Mouse (Mus musculus): Measurements from ENCODE around the gene R3hdm2. TPM values are rescaled to one million over a fixed set of nuclear protein-coding genes. Genes with fewer than 3 reads are reported as not detected.

R3hdm2 gene
- polyA plus RNA-seq, 1 experiment, result 63.4 TPM

DNA sequence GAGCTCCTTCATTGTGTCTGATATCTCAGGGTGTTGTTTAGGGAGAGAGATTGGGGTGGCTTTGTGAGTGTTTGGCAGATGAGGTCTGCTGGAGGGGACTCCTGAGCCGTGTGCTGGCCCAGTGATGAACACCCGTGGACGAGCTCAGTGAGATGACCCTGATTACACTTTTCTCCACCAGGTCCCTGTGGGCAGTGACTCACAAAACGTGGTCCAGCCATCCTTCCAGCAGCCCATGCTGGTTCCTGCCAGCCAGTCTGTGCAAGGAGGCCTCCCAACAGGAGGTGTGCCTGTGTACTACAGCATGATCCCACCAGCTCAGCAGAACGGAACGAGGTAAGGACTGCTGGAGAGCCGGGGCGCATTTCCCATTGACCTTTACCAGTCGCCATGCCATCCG is 105.1 kb downstream of the R3hdm2 start:
- Histone ChIP-seq H3K4me3 (no peak overlapping the region), H3ac (ENCODE audit: control insufficient read depth, insufficient read length) (no peak overlapping the region), H3K27me3 (ENCODE audit: control insufficient read depth, insufficient read depth, insufficient read length) (no peaks in the 10 kb centered on the region), H3K36me3 (ENCODE audit: control insufficient read depth, insufficient read depth) (peaks cover 43% of the 10 kb centered on the region), H3K4me2 (ENCODE audit: low read depth) (no peak overlapping the region), H3K79me2 (ENCODE audit: control insufficient read depth, insufficient read depth) (no peaks in the 10 kb centered on the region)
- no peak for TF ChIP-seq USF1 (IDR thresholded peaks at IDR 0.05; ENCODE audit: low read depth)
- TF ChIP-seq POLR2AphosphoS2 (IDR thresholded peaks at IDR 0.05; ENCODE audit: insufficient read length, low read depth), result no peak
- no peak for TF ChIP-seq CEBPB (IDR thresholded peaks at IDR 0.05; ENCODE audit: insufficient read depth, poor library complexity, severe bottlenecking)
- no peak for TF ChIP-seq POLR2A (IDR thresholded peaks at IDR 0.05; ENCODE audit: insufficient read length, low read depth)
- no peak for TF ChIP-seq MYOD1 (IDR thresholded peaks at IDR 0.05; ENCODE audit: control insufficient read depth in 1 of 3, insufficient read length in 2 of 3, low read depth in 2 of 3)
- TF ChIP-seq TCF3 (IDR thresholded peaks at IDR 0.05; ENCODE audit: insufficient read length, low read depth), result no peak
- TF ChIP-seq TCF12 (IDR thresholded peaks at IDR 0.05; ENCODE audit: insufficient read depth, poor library complexity, severe bottlenecking), result no peak
- TF ChIP-seq REST (IDR thresholded peaks at IDR 0.05; ENCODE audit: insufficient read depth, insufficient read length), result no peak
- TF ChIP-seq MAX (IDR thresholded peaks at IDR 0.05; ENCODE audit: low read depth), result no peak
- no peak for TF ChIP-seq SRF (IDR thresholded peaks at IDR 0.05; ENCODE audit: control insufficient read depth, insufficient read length, low read depth)
- no peak for TF ChIP-seq MYOG (IDR thresholded peaks at IDR 0.05; ENCODE audit: control insufficient read depth in 1 of 3, insufficient read depth in 1 of 3, insufficient read length in 2 of 3, low read depth in 2 of 3)
- TF ChIP-seq E2F4 (IDR thresholded peaks at IDR 0.05; ENCODE audit: insufficient read depth), result no peak

GRCm38 (mm10) chr10:127488856-127489255 is 108.7 kb downstream of the R3hdm2 start:
- Histone ChIP-seq H3K27me3 (ENCODE audit: control insufficient read depth, insufficient read depth, insufficient read length) (no peaks in the 10 kb centered on the region), H3ac (ENCODE audit: control insufficient read depth, insufficient read length) (no peak overlapping the region), H3K36me3 (ENCODE audit: control insufficient read depth, insufficient read depth) (peaks cover 40% of the 10 kb centered on the region), H3K79me2 (ENCODE audit: control insufficient read depth, insufficient read depth) (no peaks in the 10 kb centered on the region), H3K4me3 (no peak overlapping the region), H3K4me2 (ENCODE audit: low read depth) (no peak overlapping the region)
- TF ChIP-seq MYOG (IDR thresholded peaks at IDR 0.05; ENCODE audit: control insufficient read depth in 1 of 3, insufficient read depth in 1 of 3, insufficient read length in 2 of 3, low read depth in 2 of 3) (no peak), TCF12 (IDR thresholded peaks at IDR 0.05; ENCODE audit: insufficient read depth, poor library complexity, severe bottlenecking) (no peak), E2F4 (IDR thresholded peaks at IDR 0.05; ENCODE audit: insufficient read depth) (no peak), POLR2AphosphoS2 (IDR thresholded peaks at IDR 0.05; ENCODE audit: insufficient read length, low read depth) (no peak), TCF3 (IDR thresholded peaks at IDR 0.05; ENCODE audit: insufficient read length, low read depth) (no peak)

DNA sequence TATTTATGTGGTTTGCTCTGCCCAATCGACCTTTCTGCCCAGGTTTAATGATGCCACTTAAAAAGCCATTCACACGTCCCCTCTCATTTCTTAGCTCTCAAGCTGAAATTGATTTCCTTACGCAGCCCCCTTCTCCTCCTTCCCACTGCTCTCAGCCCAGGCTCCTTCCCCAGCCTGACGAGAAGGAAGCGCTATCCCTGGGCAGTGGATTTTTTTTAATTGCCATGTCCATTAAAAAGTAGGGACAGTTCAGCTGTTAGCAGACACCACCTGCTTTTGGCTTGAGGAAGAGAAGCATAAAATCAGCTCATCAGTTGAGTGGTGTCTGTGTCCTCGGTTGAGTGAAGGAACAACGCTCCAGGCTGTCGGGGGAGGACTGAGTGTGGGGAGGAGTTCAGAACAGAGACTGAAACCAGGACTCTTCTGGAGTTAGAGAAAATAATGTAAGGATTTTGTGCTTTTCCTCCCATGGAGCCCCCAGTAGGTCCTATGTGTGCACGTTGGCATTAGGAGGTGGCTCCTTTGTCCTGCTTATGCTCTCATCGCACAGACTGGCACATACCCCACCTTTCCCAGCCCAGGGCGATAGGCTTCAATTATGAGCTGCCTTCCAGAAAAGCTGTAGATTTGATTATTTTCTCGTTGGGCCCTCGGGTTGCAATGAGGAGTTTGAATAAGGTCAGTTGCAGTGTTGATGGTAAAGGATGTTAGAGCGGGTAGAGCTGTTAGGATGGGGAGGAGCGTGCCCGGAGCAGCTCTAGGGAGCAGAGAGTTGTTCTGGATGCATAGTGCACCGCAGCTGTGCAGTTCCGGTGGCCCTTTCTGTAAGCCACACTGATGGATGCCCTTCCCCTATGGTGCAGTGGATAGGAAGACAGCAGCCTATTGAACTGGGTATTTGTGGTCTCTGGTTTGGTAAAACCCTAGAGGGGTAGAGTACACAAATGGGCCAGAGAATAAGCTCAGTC is 110.3 kb downstream of the R3hdm2 start:
- H3K4me3 ChIP-seq, result no peak overlapping the region
- H3K27me3 ChIP-seq (ENCODE audit: control insufficient read depth, insufficient read depth, insufficient read length), result no peaks in the 10 kb centered on the region
- no peak overlapping the region for H3ac ChIP-seq (ENCODE audit: control insufficient read depth, insufficient read length)
- no peak overlapping the region for H3K4me2 ChIP-seq (ENCODE audit: low read depth)
- peaks cover 41% of the 10 kb centered on the region for H3K36me3 ChIP-seq (ENCODE audit: control insufficient read depth, insufficient read depth)
- H3K79me2 ChIP-seq (ENCODE audit: control insufficient read depth, insufficient read depth), result no peaks in the 10 kb centered on the region
- TF ChIP-seq SRF (IDR thresholded peaks at IDR 0.05; ENCODE audit: control insufficient read depth, insufficient read length, low read depth) (no peak), POLR2AphosphoS2 (IDR thresholded peaks at IDR 0.05; ENCODE audit: insufficient read length, low read depth) (no peak), REST (IDR thresholded peaks at IDR 0.05; ENCODE audit: insufficient read depth, insufficient read length) (no peak), MYOG (IDR thresholded peaks at IDR 0.05; ENCODE audit: control insufficient read depth in 1 of 3, insufficient read depth in 1 of 3, insufficient read length in 2 of 3, low read depth in 2 of 3) (no peak), MYOD1 (IDR thresholded peaks at IDR 0.05; ENCODE audit: control insufficient read depth in 1 of 3, insufficient read length in 2 of 3, low read depth in 2 of 3) (no peak), USF1 (IDR thresholded peaks at IDR 0.05; ENCODE audit: low read depth) (no peak), MAX (IDR thresholded peaks at IDR 0.05; ENCODE audit: low read depth) (no peak), TCF3 (IDR thresholded peaks at IDR 0.05; ENCODE audit: insufficient read length, low read depth) (no peak), POLR2A (IDR thresholded peaks at IDR 0.05; ENCODE audit: insufficient read length, low read depth) (no peak)

DNA sequence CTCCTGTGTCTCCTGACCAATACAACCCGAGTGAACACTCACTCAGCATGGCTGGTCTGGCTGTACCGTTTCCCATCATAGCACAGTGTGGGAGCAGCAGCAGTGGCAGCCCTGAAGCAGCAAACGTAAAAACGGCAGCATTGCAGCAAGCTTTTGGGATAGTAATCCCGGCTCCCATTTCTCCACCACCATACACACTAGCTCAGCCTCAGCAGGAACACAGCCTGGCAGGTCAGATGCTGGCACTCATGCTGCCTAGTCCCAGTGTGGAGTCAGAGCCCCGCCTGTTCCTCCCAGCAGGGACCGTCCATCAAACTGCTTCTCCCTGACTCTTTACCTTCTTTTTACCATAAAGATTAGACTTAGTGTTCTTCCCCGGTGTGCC is 111.0 kb downstream of the R3hdm2 start:
- no peaks in the 10 kb centered on the region for H3K27me3 ChIP-seq (ENCODE audit: control insufficient read depth, insufficient read depth, insufficient read length)
- H3K79me2 ChIP-seq (ENCODE audit: control insufficient read depth, insufficient read depth), result no peaks in the 10 kb centered on the region
- peaks cover 41% of the 10 kb centered on the region for H3K36me3 ChIP-seq (ENCODE audit: control insufficient read depth, insufficient read depth)
- no peak overlapping the region for H3K4me2 ChIP-seq (ENCODE audit: low read depth)
- TF ChIP-seq MYOG (IDR thresholded peaks at IDR 0.05; ENCODE audit: control insufficient read depth in 1 of 3, insufficient read depth in 1 of 3, insufficient read length in 2 of 3, low read depth in 2 of 3), result no peak
- no peak for TF ChIP-seq E2F4 (IDR thresholded peaks at IDR 0.05; ENCODE audit: insufficient read depth)
- TF ChIP-seq MAX (IDR thresholded peaks at IDR 0.05; ENCODE audit: low read depth), result no peak
- no peak for TF ChIP-seq REST (IDR thresholded peaks at IDR 0.05; ENCODE audit: insufficient read depth, insufficient read length)
- no peak for TF ChIP-seq TCF12 (IDR thresholded peaks at IDR 0.05; ENCODE audit: insufficient read depth, poor library complexity, severe bottlenecking)
- TF ChIP-seq USF1 (IDR thresholded peaks at IDR 0.05; ENCODE audit: low read depth), result no peak
- no peak for TF ChIP-seq SRF (IDR thresholded peaks at IDR 0.05; ENCODE audit: control insufficient read depth, insufficient read length, low read depth)
- TF ChIP-seq TCF3 (IDR thresholded peaks at IDR 0.05; ENCODE audit: insufficient read length, low read depth), result no peak
- TF ChIP-seq CEBPB (IDR thresholded peaks at IDR 0.05; ENCODE audit: insufficient read depth, poor library complexity, severe bottlenecking), result no peak
- no peak for TF ChIP-seq POLR2AphosphoS2 (IDR thresholded peaks at IDR 0.05; ENCODE audit: insufficient read length, low read depth)
- no peak for TF ChIP-seq POLR2A (IDR thresholded peaks at IDR 0.05; ENCODE audit: insufficient read length, low read depth)
- TF ChIP-seq MYOD1 (IDR thresholded peaks at IDR 0.05; ENCODE audit: control insufficient read depth in 1 of 3, insufficient read length in 2 of 3, low read depth in 2 of 3), result no peak
- H3K4me3 ChIP-seq, result no peak overlapping the region
- no peak overlapping the region for H3ac ChIP-seq (ENCODE audit: control insufficient read depth, insufficient read length)

Measured in myocyte (in vitro differentiated cells).